Mouse (Mus musculus): ENCODE measurements at regions not wholly inside any gene's neighbourhood (a gene's known extent, or its start where the extent isn't known, plus 50 kb on each side); places are given as distances from the start of the nearest gene placed in this dataset.

DNA sequence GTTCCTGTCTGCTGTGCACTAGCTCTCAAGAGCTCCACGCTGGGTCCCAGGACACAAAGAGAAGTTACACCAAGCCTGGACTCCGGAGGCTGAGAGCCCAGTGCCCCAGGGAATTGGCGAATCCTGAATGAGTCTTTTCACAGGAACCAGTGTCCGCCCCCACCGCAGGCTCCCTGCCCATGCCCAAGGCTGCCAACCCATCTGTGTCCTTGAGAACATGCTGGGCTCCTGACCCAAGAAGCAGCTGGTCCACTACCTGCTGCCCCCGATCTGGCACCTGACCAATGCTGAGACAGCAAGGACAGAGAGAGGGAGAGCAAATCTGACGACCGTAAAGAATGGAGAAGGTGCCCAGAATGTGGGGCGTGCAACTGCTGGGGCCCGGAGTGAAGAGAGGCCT is 85.2 kb upstream of the Cplx2 start:
- CTCF ChIA-PET: no interaction called here

DNA sequence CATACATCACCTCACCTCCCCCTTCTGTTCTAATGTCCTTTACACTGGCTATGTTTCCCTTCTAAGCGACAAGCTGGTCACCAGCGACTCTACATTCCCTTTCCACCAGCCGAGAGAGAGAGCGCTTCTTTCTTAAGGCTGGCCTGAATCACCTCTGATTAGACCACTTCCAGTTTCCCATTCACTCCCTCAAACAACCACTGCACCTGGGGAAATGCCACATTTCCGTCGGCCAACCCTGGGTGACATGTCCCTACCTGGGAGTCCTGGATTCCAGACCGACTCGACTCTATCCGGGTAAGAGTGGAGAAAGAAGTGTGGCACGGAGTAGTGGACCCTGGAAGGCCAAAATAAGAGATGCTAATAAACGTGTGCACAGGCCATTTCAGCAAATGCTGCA is 84.5 kb upstream of the Cplx2 start:
- CTCF ChIA-PET: no interaction called here

DNA sequence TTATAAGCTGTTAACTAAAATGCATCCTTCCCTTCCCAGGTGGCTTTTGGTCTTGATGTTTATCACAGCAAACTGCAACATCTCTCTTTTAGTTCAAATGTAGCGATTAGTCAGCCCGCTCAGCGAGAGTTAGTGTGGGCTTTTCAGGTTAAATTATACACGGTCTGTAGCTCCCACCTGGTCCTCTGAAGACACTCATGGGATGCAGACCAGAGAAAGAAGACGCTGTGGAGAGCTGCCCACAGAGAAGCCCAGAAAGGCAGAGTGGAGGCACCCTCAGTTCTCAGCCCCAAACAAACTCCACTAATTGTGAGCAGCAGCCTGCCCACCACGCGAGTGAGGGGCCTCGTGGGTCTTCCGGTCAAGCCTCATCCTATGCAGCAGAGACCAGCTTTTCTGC is 81.1 kb upstream of the Cplx2 start:
- CTCF ChIA-PET: no interaction called here

DNA sequence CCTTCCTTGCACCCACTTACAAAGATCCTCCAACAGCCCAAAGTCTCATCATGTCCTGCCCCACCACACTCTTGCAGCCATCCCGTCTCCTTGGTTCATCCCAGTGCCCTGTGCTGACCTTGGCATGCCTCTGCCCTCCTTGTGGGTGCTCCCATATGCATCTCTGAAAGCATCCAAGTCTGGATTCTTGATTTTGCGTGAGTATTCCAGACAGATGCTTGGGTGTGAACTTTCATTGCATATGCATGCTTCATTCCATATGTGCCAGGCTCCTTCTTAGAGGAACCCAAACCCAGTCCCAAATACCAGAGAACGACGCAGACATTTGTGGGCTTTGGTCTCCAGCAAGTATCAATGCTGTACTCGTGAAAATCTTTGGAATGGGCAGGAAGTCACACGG is 78.8 kb upstream of the Cplx2 start:
- CTCF ChIA-PET: no interaction called here

DNA sequence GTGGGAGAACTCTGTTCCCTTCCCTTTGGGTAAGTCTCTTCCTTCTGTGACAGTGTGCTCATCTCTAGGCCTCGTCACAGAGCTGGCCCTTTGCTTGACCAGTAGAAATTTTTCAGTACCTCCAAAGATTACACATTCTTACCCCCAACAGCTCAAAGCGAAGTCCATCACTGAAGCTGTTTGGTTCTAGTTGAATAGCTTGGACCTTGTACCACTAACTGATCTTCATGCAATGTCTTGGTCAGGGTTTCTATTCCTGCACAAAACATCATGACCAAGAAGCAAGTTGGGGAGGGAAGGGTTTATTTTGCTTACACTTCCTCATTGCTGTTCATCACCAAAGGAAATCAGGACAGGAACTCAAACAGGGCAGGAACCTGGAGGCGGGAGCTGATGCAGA is 78.1 kb upstream of the Cplx2 start:
- CTCF ChIA-PET: no interaction called here

DNA sequence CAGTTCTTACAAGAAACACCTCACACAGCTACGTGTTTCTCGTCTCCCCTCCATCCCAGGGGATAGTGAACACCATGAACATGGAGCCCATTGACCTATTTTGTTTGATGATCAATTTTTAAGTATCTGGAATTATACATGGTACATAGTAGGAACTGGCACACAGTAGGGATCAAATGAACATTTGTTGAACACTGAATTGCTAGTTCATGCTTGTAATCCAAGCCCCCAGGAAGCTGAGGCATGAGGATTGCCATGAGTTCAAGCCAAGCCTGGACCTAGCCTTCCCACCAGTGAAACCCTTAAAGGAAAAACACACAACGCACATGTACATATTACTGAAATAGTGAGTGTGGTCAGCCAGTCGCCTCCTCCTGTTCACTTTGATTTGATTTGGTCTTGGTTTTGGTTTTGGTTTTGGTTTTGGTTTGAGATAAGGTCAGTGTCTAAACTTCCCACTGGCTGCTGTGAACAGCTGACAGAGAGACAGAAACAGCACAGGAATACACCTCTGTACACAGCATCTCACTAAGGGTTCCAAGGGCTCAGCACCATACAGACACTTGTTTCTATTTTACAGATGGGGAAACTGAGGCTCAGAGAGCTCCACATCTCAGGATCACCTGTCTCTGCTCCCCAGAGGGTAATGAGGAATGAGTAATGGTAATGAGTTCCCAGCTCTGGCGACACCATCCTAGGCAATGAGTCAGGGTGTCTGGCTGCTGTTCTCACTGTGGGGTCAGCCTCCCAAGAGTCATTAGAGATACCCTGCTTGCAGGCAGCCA is 75.5 kb upstream of the Cplx2 start:
- CTCF ChIA-PET: no interaction called here

DNA sequence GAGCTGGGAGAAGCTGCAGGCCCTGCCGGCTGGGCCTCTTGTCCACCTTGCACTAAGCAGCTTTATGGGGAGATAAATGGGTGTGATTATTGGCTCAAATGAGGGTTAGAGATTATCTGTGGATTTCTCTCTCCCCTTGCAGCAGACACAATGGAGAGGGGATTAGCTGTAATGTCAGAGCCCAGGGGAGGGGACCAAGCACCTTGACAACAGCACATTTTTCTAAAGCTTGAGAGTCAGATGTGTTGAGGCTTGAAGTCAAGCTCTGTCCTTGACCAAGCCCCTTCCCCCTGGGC is 74.9 kb upstream of the Cplx2 start:
- CTCF ChIA-PET: no interaction called here

DNA sequence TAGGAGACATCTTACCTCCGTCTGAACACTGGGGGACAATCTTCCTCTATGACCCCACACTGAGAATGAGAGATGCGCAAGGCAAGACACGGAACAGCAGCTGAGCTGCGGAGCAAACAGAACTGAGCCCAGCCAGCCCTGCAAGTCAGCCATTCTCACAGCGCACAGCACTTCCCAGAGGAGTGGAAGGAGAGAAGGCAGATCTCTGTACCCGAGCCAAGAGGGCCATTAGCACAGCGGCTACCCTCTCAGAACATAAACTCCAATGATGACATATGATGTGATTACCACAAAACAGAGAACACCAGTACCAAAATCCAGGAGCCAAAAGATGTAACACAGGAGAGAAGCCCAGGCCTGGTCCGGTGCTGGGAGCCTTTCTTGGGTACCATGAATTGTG is 72.3 kb upstream of the Cplx2 start:
- CTCF ChIA-PET: no interaction called here

DNA sequence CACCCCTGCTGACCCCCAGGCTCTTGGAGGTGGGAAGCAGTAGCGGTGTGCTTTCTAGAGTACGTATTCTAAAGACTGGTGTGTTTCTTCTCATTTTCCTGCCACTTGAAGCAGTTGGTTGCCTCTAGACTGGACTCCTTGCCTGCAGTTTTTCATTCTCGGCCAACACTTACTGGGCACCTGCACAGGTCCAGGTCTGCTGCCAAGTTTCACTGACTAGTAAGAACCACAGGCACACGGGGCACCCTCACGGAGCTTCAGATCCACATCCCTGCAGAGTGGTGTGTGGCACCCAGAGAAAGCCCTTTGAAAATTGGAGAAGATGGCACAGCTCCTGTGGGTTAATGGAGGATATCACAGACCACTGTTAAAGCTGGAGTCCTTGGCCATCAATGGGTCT is 71.9 kb upstream of the Cplx2 start:
- CTCF ChIA-PET: no interaction called here

DNA sequence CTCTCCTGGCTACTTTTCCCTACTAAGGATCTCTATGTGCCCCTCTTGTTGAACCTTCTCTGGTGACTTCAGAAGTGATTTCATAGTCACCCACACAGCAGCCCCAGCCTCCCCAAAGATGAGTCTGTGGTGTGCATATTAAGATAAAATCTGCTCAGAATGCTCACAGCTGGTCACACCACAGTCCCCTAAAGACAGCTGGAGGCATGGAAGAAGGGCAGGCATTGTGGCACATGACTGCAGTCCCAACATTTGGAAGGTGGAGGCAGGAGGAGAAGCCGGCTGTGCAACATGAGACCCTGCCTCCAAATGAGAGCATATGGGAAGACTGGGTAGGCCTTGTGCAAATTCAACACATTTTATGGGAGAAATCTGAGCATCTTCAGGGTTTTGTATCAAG is 70.0 kb upstream of the Cplx2 start:
- CTCF ChIA-PET: no interaction called here

DNA sequence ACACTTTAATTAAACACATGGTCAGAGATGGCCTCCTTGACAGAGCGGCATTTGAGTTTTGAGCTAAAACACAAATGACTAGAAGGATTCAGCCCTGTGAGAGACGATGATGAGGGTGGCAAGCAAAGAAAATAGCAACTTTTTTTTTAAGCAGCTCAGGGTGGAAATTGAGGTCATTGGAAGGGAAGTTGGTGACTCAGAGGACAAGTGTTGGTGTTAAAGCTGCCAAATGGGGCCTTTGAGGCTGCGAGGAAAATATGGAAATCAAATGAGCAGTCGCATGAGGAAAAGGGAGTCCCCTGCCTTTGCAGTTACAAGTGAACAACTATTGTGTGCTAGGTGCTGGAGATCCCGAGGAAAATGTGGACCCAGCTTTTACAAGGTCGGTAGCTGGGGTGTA is 69.5 kb upstream of the Cplx2 start:
- CTCF ChIA-PET: no interaction called here

DNA sequence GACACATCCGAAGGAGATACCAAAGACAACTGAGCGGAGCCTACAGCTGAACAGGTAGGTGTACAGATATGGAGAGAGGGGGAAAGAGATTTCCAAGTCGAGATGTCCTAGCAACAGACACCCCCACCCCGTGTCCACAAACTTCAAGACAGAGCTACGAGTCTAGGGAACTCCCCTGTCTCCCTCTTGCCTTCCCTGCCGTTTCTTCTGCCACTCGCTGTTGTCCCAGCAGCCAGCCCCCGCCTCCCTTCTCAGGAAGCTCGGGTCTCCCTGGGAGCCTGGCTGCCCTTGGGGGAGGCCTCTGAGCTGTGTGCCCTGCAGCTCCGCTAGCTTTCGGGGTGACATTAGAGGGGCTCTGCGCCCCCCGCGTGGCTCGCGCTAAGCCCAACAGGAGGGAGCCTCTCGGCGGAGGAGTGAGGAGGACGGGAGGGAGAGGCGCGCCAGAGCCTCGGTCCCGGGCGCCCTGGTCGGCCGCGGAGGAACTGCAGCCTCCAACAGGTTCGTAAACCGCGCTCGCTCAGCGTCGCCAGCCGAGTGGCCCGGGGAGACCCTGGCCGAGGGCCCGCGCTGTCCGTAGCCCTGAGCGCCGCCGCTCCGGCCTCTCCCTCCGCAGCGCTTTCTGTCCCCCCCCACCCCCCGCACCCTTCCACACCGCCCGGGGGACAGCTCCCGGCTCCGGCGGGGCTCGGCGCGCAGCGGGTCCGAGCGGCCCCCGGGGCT is 68.6 kb upstream of the Cplx2 start:
- CTCF ChIA-PET: interaction anchor here (0.5 to 0.6 kb wide), 3 partner anchors 587 to 1887 kb away, joined by 3 to 6 read pairs (median 3); no protein-coding TSS in a partner anchor

DNA sequence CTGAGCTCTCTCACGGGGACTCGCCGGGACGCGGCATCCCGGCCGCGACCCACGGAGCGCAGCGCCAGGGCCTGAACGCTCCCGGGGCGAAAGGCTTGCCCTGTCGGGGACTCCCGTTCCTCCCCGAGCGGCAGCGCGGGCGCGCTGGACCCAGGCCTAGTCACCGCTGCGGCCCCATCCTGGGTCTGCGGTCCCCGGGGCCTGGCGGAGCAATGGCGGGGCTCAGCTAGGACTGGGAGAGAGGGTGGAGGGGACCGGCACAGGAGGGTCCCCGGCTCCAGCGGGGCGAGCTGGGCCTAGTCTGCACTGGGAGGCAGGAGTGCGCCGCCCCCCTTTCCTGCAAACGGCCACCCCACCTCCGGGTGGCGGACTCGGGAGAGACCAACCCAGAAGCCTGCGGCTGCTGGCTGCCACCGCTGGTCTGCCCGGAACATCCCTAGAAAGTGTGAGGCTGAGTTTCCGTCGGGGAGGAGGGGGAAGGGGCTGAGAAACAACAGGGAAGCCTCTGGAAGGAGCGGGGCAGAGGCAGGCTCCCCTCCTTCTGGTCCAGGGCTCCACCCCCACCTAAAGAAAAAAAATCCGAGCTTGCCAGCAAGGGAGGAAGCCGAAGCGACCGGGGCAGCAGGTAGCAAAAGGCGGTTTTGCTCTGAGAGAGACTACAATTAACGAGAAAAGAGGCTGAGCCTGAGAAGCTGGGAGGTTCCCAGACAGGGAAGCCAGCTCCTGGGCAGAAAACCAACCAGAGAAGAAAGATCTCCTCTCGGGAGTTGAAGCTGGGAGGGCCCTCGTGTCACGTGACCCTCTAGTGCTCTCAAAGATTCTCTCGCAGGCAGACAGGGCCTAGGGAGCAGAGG is 67.9 kb upstream of the Cplx2 start:
- CTCF ChIA-PET: interaction anchor here (0.5 kb wide), 1 partner anchor 586 kb away, joined by 3 read pairs; no protein-coding TSS in a partner anchor

DNA sequence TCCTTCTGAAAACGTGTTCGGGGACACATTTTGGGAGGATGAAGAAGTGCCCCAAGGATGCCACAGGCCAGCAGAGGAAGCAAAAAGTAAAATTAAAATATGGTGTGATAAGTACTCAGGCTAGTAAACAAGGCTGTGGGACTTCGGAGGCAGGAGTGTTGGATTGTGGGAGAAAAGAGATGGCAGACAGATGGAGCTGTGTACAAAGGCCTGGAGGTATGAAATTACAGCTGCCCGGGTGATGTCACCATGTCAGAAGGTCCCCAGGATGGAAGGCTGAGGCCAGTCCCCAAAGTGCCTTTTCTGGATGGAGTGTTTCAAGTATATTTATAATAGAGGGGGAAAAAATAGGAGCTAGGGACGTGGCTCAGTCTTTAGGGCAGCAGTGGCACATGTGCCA is 66.9 kb upstream of the Cplx2 start:
- CTCF ChIA-PET: interaction anchor here (0.6 kb wide), 1 partner anchor 60 kb away, joined by 4 read pairs; no protein-coding TSS in a partner anchor

DNA sequence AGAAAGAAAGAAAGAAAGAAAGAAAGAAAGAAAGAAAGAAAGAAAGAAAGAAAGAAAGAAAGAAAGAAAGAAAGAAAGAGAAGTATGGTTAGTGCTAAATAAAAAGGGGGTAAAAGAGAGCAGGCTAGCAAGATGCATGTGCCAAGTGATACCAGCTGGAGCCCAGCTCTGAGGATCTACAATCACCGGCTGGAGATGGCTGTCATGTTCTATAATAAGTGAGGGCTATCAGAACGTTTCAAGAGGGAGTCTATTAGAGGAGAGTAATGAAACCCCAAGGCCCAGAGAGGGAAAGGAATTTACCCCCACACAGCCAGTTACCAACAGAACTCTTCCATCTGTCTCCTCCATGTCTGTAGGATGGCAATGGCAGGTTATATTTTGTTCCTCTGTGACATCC is 62.6 kb upstream of the Cplx2 start:
- CTCF ChIA-PET: no interaction called here

DNA sequence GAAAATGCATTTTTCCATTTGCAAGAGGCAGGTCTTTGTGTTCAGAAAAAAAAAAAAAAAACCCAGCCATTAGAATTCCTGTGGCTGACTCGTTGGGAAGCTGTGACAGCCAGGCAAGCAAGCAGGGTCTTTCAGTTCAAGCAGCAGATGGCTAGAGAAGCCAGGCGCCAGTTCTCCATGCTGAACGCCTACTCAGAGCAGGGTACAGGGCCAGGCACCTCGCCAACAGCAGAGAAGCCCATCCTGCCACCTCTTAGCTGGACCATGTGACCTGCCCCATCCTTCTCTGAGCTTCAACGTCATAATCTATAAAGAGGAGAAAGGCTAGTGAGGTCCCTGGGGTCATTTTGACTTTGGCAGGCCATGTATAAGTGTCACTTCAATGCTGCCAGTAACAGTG is 61.8 kb upstream of the Cplx2 start:
- CTCF ChIA-PET: no interaction called here

DNA sequence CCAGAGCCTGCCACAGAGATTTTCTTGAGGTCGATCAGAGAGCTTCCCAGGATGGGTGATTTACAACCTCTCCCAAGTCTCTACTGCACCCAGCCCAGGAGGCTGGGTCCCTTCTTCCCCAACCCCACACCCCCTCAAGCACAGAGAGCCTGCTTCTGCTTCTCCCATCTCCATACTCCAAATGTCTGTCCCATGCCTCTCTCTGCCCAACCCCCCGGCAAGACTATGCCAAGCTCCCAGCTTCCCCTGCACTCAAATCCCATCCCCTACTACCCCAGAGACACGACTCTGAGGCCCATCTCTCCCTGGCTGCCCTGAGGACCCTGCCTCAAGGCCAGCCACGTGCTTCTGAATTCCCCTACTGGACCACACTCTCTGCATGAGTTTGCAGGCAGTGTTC is 61.0 kb upstream of the Cplx2 start:
- CTCF ChIA-PET: no interaction called here

DNA sequence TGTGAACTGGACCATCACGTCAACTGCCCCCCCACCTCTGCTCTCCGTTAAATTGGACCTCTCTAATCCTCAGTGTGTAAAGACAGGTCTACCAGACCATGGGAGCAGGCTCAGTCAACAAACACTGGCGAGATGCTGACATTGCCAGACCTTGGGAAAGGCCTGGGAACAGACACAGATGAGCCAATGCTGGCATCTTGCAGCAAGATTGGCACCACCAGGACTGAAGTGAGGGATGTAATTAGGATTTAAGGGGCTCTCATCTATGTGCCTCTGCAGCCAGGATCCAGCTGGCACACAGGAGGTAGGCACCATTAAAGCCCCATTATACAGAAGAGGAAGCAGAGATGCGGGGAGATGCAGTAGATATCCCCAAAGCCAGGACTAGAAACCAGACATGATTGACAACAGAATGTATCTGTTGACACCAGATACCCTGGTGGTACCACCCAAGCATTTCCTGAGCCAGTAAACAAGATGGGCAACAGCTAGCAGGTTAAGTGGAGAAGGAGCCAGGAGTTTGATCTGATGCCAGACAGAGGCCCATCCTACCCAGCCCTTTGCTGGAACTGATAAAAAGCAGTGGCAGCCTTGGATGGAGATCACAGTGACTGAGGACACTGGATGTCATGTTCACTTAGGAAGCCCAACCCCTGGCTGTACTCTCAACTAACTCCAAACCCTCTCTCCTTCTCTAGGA is 59.7 kb upstream of the Cplx2 start:
- CTCF ChIA-PET: no interaction called here

DNA sequence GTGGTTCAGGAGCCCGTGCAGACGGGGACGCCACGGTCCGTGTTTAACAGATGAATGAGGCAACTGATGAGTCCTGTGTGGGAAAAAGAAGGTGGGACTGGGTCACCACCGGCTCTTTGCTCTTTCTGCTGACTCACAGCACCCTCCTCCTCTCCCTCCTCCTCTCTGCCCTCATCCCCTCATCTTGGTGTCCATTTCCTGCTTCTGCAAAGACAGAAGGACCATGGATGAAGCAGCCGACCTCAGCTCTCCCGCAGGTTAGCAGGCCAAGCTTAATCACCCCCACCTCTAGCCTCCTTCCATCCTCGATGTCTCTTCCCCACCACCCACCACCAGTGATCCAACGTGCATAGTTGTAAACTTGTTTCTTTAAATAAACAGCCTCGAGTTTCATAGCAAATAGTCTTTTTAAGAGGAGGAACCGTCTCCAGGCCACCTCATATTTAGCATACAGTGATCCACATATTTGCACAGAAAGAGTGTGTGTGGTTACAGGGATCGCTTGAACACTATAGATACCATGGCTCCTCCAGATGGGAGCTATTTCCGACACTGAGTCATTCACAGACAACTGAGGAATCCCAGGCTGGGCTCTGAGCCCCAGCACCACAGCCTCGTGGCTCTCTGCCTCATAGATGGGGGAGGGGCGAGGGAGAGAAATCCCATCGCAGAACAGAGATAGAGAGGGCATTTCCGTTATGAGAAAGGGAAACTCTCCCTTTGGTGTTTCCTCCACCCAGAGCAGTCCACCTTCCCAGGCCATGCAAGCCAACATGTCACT is 58.6 kb upstream of the Cplx2 start:
- CTCF ChIA-PET: interaction anchor here (0.7 kb wide), 1 partner anchor 1543 kb away, joined by 5 read pairs; no protein-coding TSS in a partner anchor

DNA sequence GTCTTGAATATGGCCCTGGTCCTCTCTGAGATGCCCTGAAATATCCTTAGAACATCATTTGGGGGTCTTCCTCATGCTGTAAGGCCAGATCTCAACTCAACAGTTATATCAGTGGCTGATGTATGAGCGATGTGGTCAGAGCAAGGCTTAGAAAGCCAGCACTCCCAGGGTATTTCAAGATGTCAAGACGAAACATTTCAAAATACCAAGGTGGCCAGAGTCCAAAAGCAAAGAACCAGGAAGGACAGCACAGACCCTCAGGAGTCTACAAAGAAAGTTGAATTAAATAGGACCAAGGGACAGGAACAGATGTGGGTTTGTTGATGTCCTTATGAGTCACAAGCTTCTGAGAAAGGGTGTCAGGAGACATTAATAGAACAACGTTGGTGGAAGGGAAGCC is 55.8 kb upstream of the Cplx2 start:
- CTCF ChIA-PET: no interaction called here

DNA sequence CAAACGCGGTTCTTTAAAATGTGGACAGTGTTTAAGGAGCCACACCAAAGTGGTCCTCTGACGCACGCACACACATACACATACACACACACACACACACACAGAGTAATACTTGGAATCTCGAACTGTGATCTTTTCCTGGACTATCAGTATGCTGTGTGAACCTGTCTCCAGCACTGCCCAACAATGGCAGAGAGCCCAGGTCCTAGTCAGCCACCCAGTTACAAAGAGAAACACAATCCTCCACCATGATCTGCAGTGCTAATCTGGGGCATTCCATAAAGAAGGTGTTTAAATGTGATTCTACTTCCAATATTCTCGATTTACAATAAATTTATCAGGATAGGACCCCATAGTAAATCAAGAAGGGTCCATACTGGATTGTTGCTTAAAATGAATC is 54.2 kb upstream of the Cplx2 start:
- CTCF ChIA-PET: no interaction called here
